Mouse (Mus musculus) small intestine, adult 2 months (tissue): Measurements from ENCODE around the gene Osbpl2. TPM values are rescaled to one million over a fixed set of nuclear protein-coding genes. Genes with fewer than 3 reads are reported as not detected.

Experiments
- H3K27ac ChIP-seq: fragments of 200-500 bp; 2 replicates; pipeline ENCODE4 v1.5.1; 2012; ENCODE audit warnings: low read depth, low read length, control low read depth, inconsistent platforms; ENCODE audit not compliant: insufficient read depth
- H3K27me3 ChIP-seq: fragments of 200-500 bp; 2 replicates; pipeline ENCODE4 v1.6.1; 2012; ENCODE audit warnings: mild to moderate bottlenecking, moderate library complexity, low read length, inconsistent platforms; ENCODE audit not compliant: control insufficient read depth, insufficient read depth
- H3K36me3 ChIP-seq: fragments of 200-500 bp; 2 replicates; pipeline ENCODE4 v1.6.1; 2012; ENCODE audit warnings: mild to moderate bottlenecking, low read length, control low read depth, inconsistent platforms; ENCODE audit not compliant: control insufficient read depth, insufficient read depth
- H3K4me1 ChIP-seq: fragments of 200-500 bp; 2 replicates; pipeline ENCODE4 v1.6.1; 2012; ENCODE audit warnings: low read length, inconsistent platforms, mixed read lengths; ENCODE audit not compliant: control insufficient read depth, insufficient read depth, insufficient read length
- H3K4me3 ChIP-seq: fragments of 200-500 bp; 2 replicates; pipeline ENCODE4 v1.5.1; 2012; ENCODE audit warnings: low read depth, mild to moderate bottlenecking, control low read depth, inconsistent platforms, low read length, moderate library complexity
- CTCF ChIP-seq: fragments of 200-500 bp; IDR thresholded peaks from 2 replicates; pipeline ENCODE4 v1.5.1; 2012; ENCODE audit warnings: low read depth, mild to moderate bottlenecking, control low read depth, inconsistent platforms, low read length, moderate library complexity, mixed read lengths; ENCODE audit not compliant: insufficient replicate concordance, insufficient read length; ENCODE audit errors: extremely low read depth
- POLR2A ChIP-seq: fragments of 200-500 bp; IDR thresholded peaks from 2 replicates; pipeline ENCODE4 v1.6.1; 2012; ENCODE audit warnings: low read depth, mild to moderate bottlenecking, control low read depth, inconsistent platforms, low read length, moderate library complexity
- WGBS: fragments of 180-500 bp; shearing (Covaris S2); methylation state at CpG from one replicate; pipeline ENCODE4 v1.1.7; 2018; 5-methylcytosine and 5-hydroxymethylcytosine counted together
- polyA plus RNA-seq: library from polyadenylated mRNA; depleted of rRNA; stranded (reverse); fragments of >200 nt; gene quantifications from 2 replicates; pipeline ENCODE4 v1.2.3, GENCODE M21; 2012; rRNA removed

The Osbpl2 gene
- polyA plus RNA-seq, 1 experiment = 18.1 TPM

DNA sequence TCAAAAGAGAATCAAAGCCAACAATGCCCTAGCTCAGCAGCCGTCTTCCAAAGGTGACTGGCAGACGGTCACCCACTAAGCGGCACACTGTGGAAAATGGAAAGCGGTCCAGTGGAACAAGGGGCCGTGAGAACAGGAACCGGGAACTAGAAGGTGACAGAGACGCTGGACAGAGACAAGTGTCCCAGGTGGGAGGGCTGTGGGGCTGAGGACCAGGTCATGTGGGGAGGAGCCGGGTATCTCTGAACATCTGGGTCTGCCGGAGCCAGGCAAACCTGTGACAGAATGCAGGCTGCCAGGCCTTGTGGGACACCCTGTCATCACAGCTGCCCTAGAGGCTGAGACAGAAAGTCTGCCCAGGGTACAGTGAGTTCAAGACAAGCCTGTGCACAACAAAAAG, 85.4 kb downstream of the Osbpl2 start:
- TF ChIP-seq POLR2A (no peak), CTCF (no peak)

GRCm38 (mm10) chr2:180205083-180205955, 86.2 kb downstream of the Osbpl2 start:
- no peak overlapping the region for H3K27ac ChIP-seq
- 91% methylated on average over 12 of the region's 12 CpGs for WGBS
- no peak for TF ChIP-seq POLR2A

More for the DNA sequence above, 85.4 kb downstream of the Osbpl2 start:
- no peaks in the 10 kb centered on the region for H3K27me3 ChIP-seq
- H3K4me3 ChIP-seq = no peak overlapping the region
- H3K36me3 ChIP-seq = no peaks in the 10 kb centered on the region
- H3K27ac ChIP-seq = no peak overlapping the region
- no peaks in the 10 kb centered on the region for H3K4me1 ChIP-seq
- WGBS = 83% methylated on average over 9 of the region's 9 CpGs

GRCm38 (mm10) chr2:180205956-180206280, 86.8 kb downstream of the Osbpl2 start:
- no peak overlapping the region for H3K4me3 ChIP-seq
- no peak overlapping the region for H3K27ac ChIP-seq
- H3K27me3 ChIP-seq = no peaks in the 10 kb centered on the region
- no peak for TF ChIP-seq POLR2A
- no peak for TF ChIP-seq CTCF
- no peaks in the 10 kb centered on the region for H3K4me1 ChIP-seq
- no peaks in the 10 kb centered on the region for H3K36me3 ChIP-seq
- 94% methylated on average over 2 of the region's 2 CpGs for WGBS

More at GRCm38 (mm10) chr2:180205083-180205955, 86.2 kb downstream of the Osbpl2 start:
- Histone ChIP-seq H3K4me3 (no peak overlapping the region), H3K36me3 (no peaks in the 10 kb centered on the region), H3K27me3 (no peaks in the 10 kb centered on the region), H3K4me1 (no peaks in the 10 kb centered on the region)

DNA sequence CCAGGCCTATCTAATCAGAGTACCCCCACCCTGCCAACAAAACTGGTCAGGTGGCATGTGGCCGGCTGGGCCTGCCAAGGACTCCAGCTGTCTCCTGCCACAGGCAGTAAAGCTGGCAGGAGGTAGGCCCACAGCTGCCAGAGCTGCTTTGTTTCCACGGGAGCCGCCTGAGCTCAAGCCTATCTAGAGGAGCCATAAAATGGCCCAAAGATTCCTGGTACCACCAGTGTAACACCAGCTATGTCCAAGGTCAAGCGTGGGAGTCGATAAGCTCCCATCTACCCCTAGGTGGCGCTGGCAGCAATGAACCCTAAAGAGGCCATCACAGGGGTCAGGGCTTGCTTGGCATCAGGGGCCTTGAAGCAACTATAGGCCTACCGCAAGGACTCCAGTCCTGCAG, 88.7 kb downstream of the Osbpl2 start:
- TF ChIP-seq POLR2A = no peak
- peak; percentile 63; the same call in 1 of the 2 replicates for TF ChIP-seq CTCF
- Histone ChIP-seq H3K27me3 (no peaks in the 10 kb centered on the region), H3K27ac (no peak overlapping the region), H3K4me1 (no peaks in the 10 kb centered on the region), H3K4me3 (no peak overlapping the region), H3K36me3 (no peaks in the 10 kb centered on the region)
- WGBS = 36% methylated on average over 7 of the region's 7 CpGs

GRCm38 (mm10) chr2:180208976-180209375, 89.9 kb downstream of the Osbpl2 start:
- no peak overlapping the region for H3K4me3 ChIP-seq
- H3K27ac ChIP-seq = no peak overlapping the region
- H3K36me3 ChIP-seq = no peaks in the 10 kb centered on the region
- TF ChIP-seq POLR2A (no peak), CTCF (no peak)
- WGBS = 81% methylated on average over 1 of the region's 1 CpGs
- peaks cover 3% of the 10 kb centered on the region; the same call in 1 of the 2 replicates for H3K4me1 ChIP-seq
- no peaks in the 10 kb centered on the region for H3K27me3 ChIP-seq

DNA sequence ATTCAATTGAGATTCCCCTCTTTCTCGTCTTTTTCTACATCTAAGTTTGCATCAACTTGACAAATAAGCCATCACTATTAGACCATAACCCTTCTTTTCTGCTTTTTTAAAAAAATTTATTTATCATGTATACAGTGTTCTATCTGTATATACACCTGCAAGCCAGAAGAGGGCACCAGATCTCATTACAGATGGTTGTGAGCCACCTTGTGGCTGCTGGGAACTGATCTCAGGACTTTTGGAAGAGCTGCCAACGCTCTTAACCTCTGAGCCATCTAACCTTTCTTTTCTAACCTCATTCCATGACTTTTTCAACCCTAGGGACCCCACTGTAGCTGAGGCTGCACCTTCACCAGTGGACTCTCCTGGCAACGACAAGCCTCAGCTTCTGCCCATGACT, 93.1 kb downstream of the Osbpl2 start:
- Histone ChIP-seq H3K27ac (no peak overlapping the region), H3K36me3 (no peaks in the 10 kb centered on the region), H3K4me1 (peaks cover 12% of the 10 kb centered on the region), H3K27me3 (no peaks in the 10 kb centered on the region), H3K4me3 (no peak overlapping the region)
- peak; percentile 26; the same call in 1 of the 2 replicates for TF ChIP-seq CTCF
- no peak for TF ChIP-seq POLR2A
- 93% methylated on average over 3 of the region's 3 CpGs for WGBS

Other genes starting within 250 kb of the Osbpl2 start
- 8.2 and 14.4 TPM in 2 replicates for gene Taf4, start 142.7 kb upstream of the Osbpl2 start, polyA plus RNA-seq
- gene Lsm14b, start 94.3 kb upstream of the Osbpl2 start, polyA plus RNA-seq = 10.7 and 23.7 TPM in 2 replicates
- 102 and 152 TPM in 2 replicates for gene Psma7, start 76.9 kb upstream of the Osbpl2 start, polyA plus RNA-seq
- gene Ss18l1, start 76.8 kb upstream of the Osbpl2 start, polyA plus RNA-seq = 4.0 and 7.7 TPM in 2 replicates
- 6.3 and 10.2 TPM in 2 replicates for gene Mtg2, start 48.7 kb upstream of the Osbpl2 start, polyA plus RNA-seq
- gene Hrh3, start 14.8 kb upstream of the Osbpl2 start, polyA plus RNA-seq = 0.06 and 0.08 TPM in 2 replicates
- gene Adrm1, start 52.2 kb downstream of the Osbpl2 start, polyA plus RNA-seq = 103 and 148 TPM in 2 replicates
- gene Lama5, start 106.6 kb downstream of the Osbpl2 start, polyA plus RNA-seq = 36.0 and 41.7 TPM in 2 replicates
- gene Rps21, start 138.1 kb downstream of the Osbpl2 start, polyA plus RNA-seq = 2,052 and 2,413 TPM in 2 replicates
- gene Cables2, start 154.2 kb downstream of the Osbpl2 start, polyA plus RNA-seq = 15.3 and 32.0 TPM in 2 replicates
- 1.2 and 1.6 TPM in 2 replicates for gene Rbbp8nl, start 170.6 kb downstream of the Osbpl2 start, polyA plus RNA-seq
- gene Gata5, start 215.4 kb downstream of the Osbpl2 start, polyA plus RNA-seq = 36.0 and 121 TPM in 2 replicates